Comparison of ENCODE assay signal across 12 mouse cellular contexts in the genomic region with DNA sequence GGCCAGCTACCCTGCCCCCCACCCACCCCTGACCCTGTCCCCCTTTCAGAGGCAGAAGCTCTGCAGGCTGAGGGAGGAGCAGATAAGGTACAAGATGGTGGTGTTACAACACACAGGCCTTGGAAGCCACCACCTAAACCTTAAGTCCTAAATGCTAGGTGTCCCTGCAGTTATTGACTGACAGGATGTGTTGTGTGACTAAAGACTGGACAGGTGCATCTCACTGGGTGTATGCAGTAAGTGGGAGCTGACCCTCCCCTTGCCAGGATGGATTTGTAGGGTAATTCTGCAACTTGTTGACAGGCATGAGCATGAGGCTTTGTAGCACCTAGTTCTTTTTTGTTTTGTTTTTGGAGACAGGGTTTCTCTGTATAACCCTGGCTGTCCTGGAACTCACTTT. TPM values are rescaled to one million over a fixed set of nuclear protein-coding genes. Genes with fewer than 3 reads are reported as not detected.
DNase-seq lines count a peak whose midpoint lies in the region; ATAC-seq and TF ChIP-seq lines count a peak whose summit lies in the region.
"Had no signal": no experiment of that assay in that cellular context is flagged by ENCODE, and none has a peak within 500 bp of the region (broad histone marks: within the 10 kb centered on the region; RNA-seq: fewer than 3 reads in every experiment).

No protein-coding gene starts in this region.

- H3K4me2 ChIP-seq in forebrain, postnatal 0 days (ENCODE audit: low read depth), result no peak overlapping the region
- H3K4me2 ChIP-seq in forebrain, embryonic 15.5 days (replicated peaks), result no peak overlapping the region
- 0 out of 2 replicates have a peak overlapping the region, but pooled peaks have one; percentile 7 for H3K4me2 ChIP-seq in kidney, embryonic 15.5 days
- no peak overlapping the region for H3K4me2 ChIP-seq in limb, embryonic 14.5 days (replicated peaks; ENCODE audit: low read depth, low read length, severe bottlenecking)
- H3K4me2 ChIP-seq: forebrain, embryonic 13.5 days had no signal

- ATAC-seq in forebrain, postnatal 0 days, result no peak
- ATAC-seq in forebrain, embryonic 15.5 days (replicated peaks), result no peak
- ATAC-seq in kidney, embryonic 15.5 days (replicated peaks; ENCODE audit: low FRiP score), result no peak
- no peak for ATAC-seq in limb, embryonic 14.5 days (ENCODE audit: low FRiP score, low read depth)
- no peak for ATAC-seq in granulocyte monocyte progenitor cell, adult 5-6 weeks (replicated peaks; ENCODE audit: poor library complexity, severe bottlenecking)
- ATAC-seq: forebrain, embryonic 13.5 days; Patski had no signal

- no peak overlapping the region for H3K4me3 ChIP-seq in forebrain, postnatal 0 days (ENCODE audit: low read depth, low read length)
- no peak overlapping the region for H3K4me3 ChIP-seq in forebrain, embryonic 15.5 days
- H3K4me3 ChIP-seq in kidney, embryonic 15.5 days (replicated peaks), result no peak overlapping the region
- no peak overlapping the region for H3K4me3 ChIP-seq in brown adipose tissue, adult 24 weeks (ENCODE audit: insufficient read depth, low read depth, low read length)
- H3K4me3 ChIP-seq in limb, embryonic 14.5 days (replicated peaks; ENCODE audit: low read length), result no peak overlapping the region
- H3K4me3 ChIP-seq: forebrain, embryonic 13.5 days; left cerebral cortex, adult 2 months had no signal

- H3K27me3 ChIP-seq in forebrain, postnatal 0 days (ENCODE audit: insufficient read depth, low read length), result no peaks in the 10 kb centered on the region
- no peaks in the 10 kb centered on the region for H3K27me3 ChIP-seq in forebrain, embryonic 15.5 days
- H3K27me3 ChIP-seq in kidney, embryonic 15.5 days, result no peaks in the 10 kb centered on the region
- no peaks in the 10 kb centered on the region for H3K27me3 ChIP-seq in limb, embryonic 14.5 days (ENCODE audit: control insufficient read depth, insufficient read depth, low read length)
- H3K27me3 ChIP-seq: forebrain, embryonic 13.5 days; Patski had no signal

- peak overlapping the region; percentile 9; the same call in 1 of the 2 replicates for H3K27ac ChIP-seq in forebrain, postnatal 0 days (ENCODE audit: low read depth, low read length)
- no peak overlapping the region for H3K27ac ChIP-seq in forebrain, embryonic 15.5 days (replicated peaks)
- peak overlapping the region; percentile 100 for H3K27ac ChIP-seq in kidney, embryonic 15.5 days
- peak overlapping the region; percentile 94 for H3K27ac ChIP-seq in brown adipose tissue, adult 24 weeks (replicated peaks; ENCODE audit: low read depth, low read length)
- peak overlapping the region; percentile 96; the same call in 1 of the 2 replicates for H3K27ac ChIP-seq in limb, embryonic 14.5 days (replicated peaks; ENCODE audit: low read depth, low read length)
- H3K27ac ChIP-seq: forebrain, embryonic 13.5 days had no signal

- peaks cover 19% of the 10 kb centered on the region for H3K4me1 ChIP-seq in forebrain, postnatal 0 days (ENCODE audit: insufficient read depth)
- H3K4me1 ChIP-seq in forebrain, embryonic 15.5 days, result peaks cover 40% of the 10 kb centered on the region
- H3K4me1 ChIP-seq in kidney, embryonic 15.5 days, result peaks cover 77% of the 10 kb centered on the region
- peaks cover 71% of the 10 kb centered on the region for H3K4me1 ChIP-seq in brown adipose tissue, adult 24 weeks (ENCODE audit: control insufficient read depth, insufficient read depth, insufficient read length, low read length)
- peaks cover 53% of the 10 kb centered on the region for H3K4me1 ChIP-seq in limb, embryonic 14.5 days (ENCODE audit: control insufficient read depth, insufficient read depth, low read length)

- no peak for TF ChIP-seq POLR2A in limb, embryonic 14.5 days (IDR thresholded peaks at IDR 0.05; ENCODE audit: borderline replicate concordance, extremely low read depth, insufficient read depth, insufficient read length)

- no peak for TF ChIP-seq CTCF in forebrain, postnatal 0 days (IDR thresholded peaks at IDR 0.05; ENCODE audit: low read depth)

- DNase-seq in forebrain, postnatal 0 days, result no peak
- no peak for DNase-seq in kidney, adult 11 months
- DNase-seq in limb, embryonic 14.5 days (ENCODE audit: low spot score), result no peak
- no peak for DNase-seq in spleen, adult 12 weeks (ENCODE audit: low spot score)
- DNase-seq: cerebellum, postnatal 14 days had no signal

- peaks cover 45% of the 10 kb centered on the region for H3K36me3 ChIP-seq in forebrain, postnatal 0 days (ENCODE audit: insufficient read depth)
- peaks cover 24% of the 10 kb centered on the region for H3K36me3 ChIP-seq in forebrain, embryonic 15.5 days
- peaks cover 70% of the 10 kb centered on the region for H3K36me3 ChIP-seq in kidney, embryonic 15.5 days
- peaks cover 68% of the 10 kb centered on the region for H3K36me3 ChIP-seq in limb, embryonic 14.5 days (ENCODE audit: control insufficient read depth, insufficient read depth, low read length)

- H3K9me3 ChIP-seq in forebrain, postnatal 0 days (ENCODE audit: low read length), result no peaks in the 10 kb centered on the region
- H3K9me3 ChIP-seq in forebrain, embryonic 15.5 days, result no peaks in the 10 kb centered on the region
- H3K9me3 ChIP-seq in kidney, embryonic 15.5 days (replicated peaks), result no peaks in the 10 kb centered on the region
- no peaks in the 10 kb centered on the region for H3K9me3 ChIP-seq in limb, embryonic 14.5 days (ENCODE audit: control insufficient read depth, low read length)
- H3K9me3 ChIP-seq: forebrain, embryonic 13.5 days had no signal

- H3K9ac ChIP-seq in forebrain, postnatal 0 days, result no peak overlapping the region
- H3K9ac ChIP-seq in forebrain, embryonic 15.5 days (replicated peaks), result no peak overlapping the region
- H3K9ac ChIP-seq in kidney, embryonic 15.5 days, result 0 out of 2 replicates have a peak overlapping the region, but pooled peaks have one; percentile 4
- no peak overlapping the region for H3K9ac ChIP-seq in limb, embryonic 14.5 days (ENCODE audit: low read depth, low read length, severe bottlenecking)

RNA-seq across cellular contexts. Expression of gene Ptpa, which starts 28.6 kb away (rescaled TPM):
- total RNA-seq in forebrain, postnatal 0 days (2014; rRNA removed), result 129 and 132 TPM in 2 replicates
- polyA plus RNA-seq in forebrain, postnatal 0 days (2015; fragmentation: Nextera tagmentation; extraction: Ambion mirVana), result 143 and 148 TPM in 2 replicates
- polyA plus RNA-seq in forebrain, embryonic 15.5 days (2015; fragmentation: Nextera tagmentation; extraction: Ambion mirVana), result 146 and 152 TPM in 2 replicates
- 162 and 175 TPM in 2 replicates for polyA plus RNA-seq in kidney, embryonic 15.5 days (2015; fragmentation: Nextera tagmentation; extraction: Ambion mirVana)
- polyA plus RNA-seq in brown adipose tissue, adult 24 weeks (2012; ENCODE audit: insufficient read depth, insufficient read length, missing spikeins), result 83.8 and 94.3 TPM in 2 replicates
- 142 and 168 TPM in 2 replicates for polyA plus RNA-seq in limb, embryonic 14.5 days (2012; rRNA removed)
- 74.5 and 87.6 TPM in 2 replicates for polyA plus RNA-seq in limb, embryonic 14.5 days (2014; fragmentation: Nextera tagmentation; extraction: Ambion mirVana)
- 127 and 167 TPM in 2 replicates for total RNA-seq in granulocyte monocyte progenitor cell, adult 5-6 weeks (2014; fragmentation: Nextera tagmentation)
- 58.5 and 61.0 TPM in 2 replicates for total RNA-seq in granulocyte monocyte progenitor cell, adult 5-6 weeks (2017)

RNA-seq across cellular contexts. Expression of gene Crat, which starts 28.8 kb away (rescaled TPM):
- 28.0 and 33.6 TPM in 2 replicates for total RNA-seq in forebrain, postnatal 0 days (2014; rRNA removed)
- 20.7 and 24.0 TPM in 2 replicates for polyA plus RNA-seq in forebrain, postnatal 0 days (2015; fragmentation: Nextera tagmentation; extraction: Ambion mirVana)
- 20.5 and 22.6 TPM in 2 replicates for polyA plus RNA-seq in forebrain, embryonic 15.5 days (2015; fragmentation: Nextera tagmentation; extraction: Ambion mirVana)
- polyA plus RNA-seq in kidney, embryonic 15.5 days (2015; fragmentation: Nextera tagmentation; extraction: Ambion mirVana), result 27.2 and 30.9 TPM in 2 replicates
- 378 and 560 TPM in 2 replicates for polyA plus RNA-seq in brown adipose tissue, adult 24 weeks (2012; ENCODE audit: insufficient read depth, insufficient read length, missing spikeins)
- polyA plus RNA-seq in limb, embryonic 14.5 days (2012; rRNA removed), result 25.0 and 31.0 TPM in 2 replicates
- 33.4 and 36.1 TPM in 2 replicates for polyA plus RNA-seq in limb, embryonic 14.5 days (2014; fragmentation: Nextera tagmentation; extraction: Ambion mirVana)
- total RNA-seq in granulocyte monocyte progenitor cell, adult 5-6 weeks (2014; fragmentation: Nextera tagmentation), result 18.1 and 35.3 TPM in 2 replicates
- 7.1 and 14.7 TPM in 2 replicates for total RNA-seq in granulocyte monocyte progenitor cell, adult 5-6 weeks (2017)

RNA-seq across cellular contexts. Expression of gene Ier5l, which starts 29.6 kb away (rescaled TPM):
- total RNA-seq in forebrain, postnatal 0 days (2014; rRNA removed), result 17.7 and 19.9 TPM in 2 replicates
- polyA plus RNA-seq in forebrain, postnatal 0 days (2015; fragmentation: Nextera tagmentation; extraction: Ambion mirVana), result 4.0 and 6.2 TPM in 2 replicates
- polyA plus RNA-seq in forebrain, embryonic 15.5 days (2015; fragmentation: Nextera tagmentation; extraction: Ambion mirVana), result 2.0 and 2.5 TPM in 2 replicates
- 3.3 and 3.5 TPM in 2 replicates for polyA plus RNA-seq in kidney, embryonic 15.5 days (2015; fragmentation: Nextera tagmentation; extraction: Ambion mirVana)
- polyA plus RNA-seq in brown adipose tissue, adult 24 weeks (2012; ENCODE audit: insufficient read depth, insufficient read length, missing spikeins), result 2.5 and 3.5 TPM in 2 replicates
- polyA plus RNA-seq in limb, embryonic 14.5 days (2012; rRNA removed), result 31.0 and 47.8 TPM in 2 replicates
- polyA plus RNA-seq in limb, embryonic 14.5 days (2014; fragmentation: Nextera tagmentation; extraction: Ambion mirVana), result 3.9 and 7.5 TPM in 2 replicates
- not detected in 2 replicates for total RNA-seq in granulocyte monocyte progenitor cell, adult 5-6 weeks (2014; fragmentation: Nextera tagmentation)
- 0.56 and 3.2 TPM in 2 replicates for total RNA-seq in granulocyte monocyte progenitor cell, adult 5-6 weeks (2017)

RNA-seq across cellular contexts. Expression of gene Dolpp1, which starts 52.4 kb away (rescaled TPM):
- 52.2 and 92.4 TPM in 2 replicates for total RNA-seq in forebrain, postnatal 0 days (2014; rRNA removed)
- polyA plus RNA-seq in forebrain, postnatal 0 days (2015; fragmentation: Nextera tagmentation; extraction: Ambion mirVana), result 40.1 and 44.7 TPM in 2 replicates
- 60.0 and 60.3 TPM in 2 replicates for polyA plus RNA-seq in forebrain, embryonic 15.5 days (2015; fragmentation: Nextera tagmentation; extraction: Ambion mirVana)
- 36.9 and 37.7 TPM in 2 replicates for polyA plus RNA-seq in kidney, embryonic 15.5 days (2015; fragmentation: Nextera tagmentation; extraction: Ambion mirVana)
- 10.4 and 13.8 TPM in 2 replicates for polyA plus RNA-seq in brown adipose tissue, adult 24 weeks (2012; ENCODE audit: insufficient read depth, insufficient read length, missing spikeins)
- polyA plus RNA-seq in limb, embryonic 14.5 days (2012; rRNA removed), result 49.8 and 71.3 TPM in 2 replicates
- polyA plus RNA-seq in limb, embryonic 14.5 days (2014; fragmentation: Nextera tagmentation; extraction: Ambion mirVana), result 30.9 and 31.8 TPM in 2 replicates
- 13.4 and 17.5 TPM in 2 replicates for total RNA-seq in granulocyte monocyte progenitor cell, adult 5-6 weeks (2014; fragmentation: Nextera tagmentation)
- 19.1 and 29.6 TPM in 2 replicates for total RNA-seq in granulocyte monocyte progenitor cell, adult 5-6 weeks (2017)

Comparison
In these comparisons a context has a peak if more than half of its experiments do, and no peak if none do; other contexts are left out.
1. RNA of gene Crat, which starts 28.8 kb away (polyA plus RNA-seq): 378 to 560 TPM in brown adipose tissue, adult 24 weeks; 25.0 to 36.1 TPM in limb, embryonic 14.5 days, 27.2 to 30.9 TPM in kidney, embryonic 15.5 days, 20.7 to 24.0 TPM in forebrain, postnatal 0 days and 20.5 to 22.6 TPM in forebrain, embryonic 15.5 days; every median in the first group is over 10 times any median in the second.